Mouse (Mus musculus): Measurements from ENCODE around the gene Hoxb6. TPM values are rescaled to one million over a fixed set of nuclear protein-coding genes. Genes with fewer than 3 reads are reported as not detected.

Gene Hoxb6
- polyA plus RNA-seq, 1 experiment from 2014 or later = not detected

MicroRNAs encoded within 50 kb of the gene (microRNA counts, 519-probe panel; counts per million panel counts)
- microRNA mmu-miR-10a (341 counts per million, percentile 65 among the panel's probes with 10 or more counts), microRNA mmu-miR-196a (341 counts per million, percentile 65 among the panel's probes with 10 or more counts)

Small RNA genes lying within 50 kb of the gene (microRNA-seq; reads per million reads assigned to microRNA genes)
- gene Mir10a (142 reads per million, percentile 51 among the genes with 10 or more reads in this experiment), gene Mir196a-1 (not detected)

Other genes with a start within 250 kb of the Hoxb6 start
- gene Ube2z, start 227.1 kb upstream of the Hoxb6 start, polyA plus RNA-seq (2016; fragmentation: Nextera tagmentation; extraction: Ambion mirVana) = 27.5 TPM in 2 replicates
- gene Atp5g1, start 216.8 kb upstream of the Hoxb6 start, polyA plus RNA-seq (2016; fragmentation: Nextera tagmentation; extraction: Ambion mirVana) = 557 and 584 TPM in 2 replicates
- not detected in 2 replicates for gene Calcoco2, start 180.5 kb upstream of the Hoxb6 start, polyA plus RNA-seq (2016; fragmentation: Nextera tagmentation; extraction: Ambion mirVana)
- not detected in 2 replicates for gene Ttll6, start 158.7 kb upstream of the Hoxb6 start, polyA plus RNA-seq (2016; fragmentation: Nextera tagmentation; extraction: Ambion mirVana)
- not detected in 2 replicates for gene Hoxb13, start 98.2 kb upstream of the Hoxb6 start, polyA plus RNA-seq (2016; fragmentation: Nextera tagmentation; extraction: Ambion mirVana)
- not detected in 2 replicates for gene Hoxb9, start 21.0 kb upstream of the Hoxb6 start, polyA plus RNA-seq (2016; fragmentation: Nextera tagmentation; extraction: Ambion mirVana)
- not detected in 2 replicates for gene Hoxb8, start 10.6 kb upstream of the Hoxb6 start, polyA plus RNA-seq (2016; fragmentation: Nextera tagmentation; extraction: Ambion mirVana)
- gene Hoxb7, start 5.9 kb upstream of the Hoxb6 start, polyA plus RNA-seq (2016; fragmentation: Nextera tagmentation; extraction: Ambion mirVana) = not detected in 2 replicates
- gene Hoxb5, start 10.9 kb downstream of the Hoxb6 start, polyA plus RNA-seq (2016; fragmentation: Nextera tagmentation; extraction: Ambion mirVana) = not detected in 2 replicates
- gene Hoxb4, start 25.8 kb downstream of the Hoxb6 start, polyA plus RNA-seq (2016; fragmentation: Nextera tagmentation; extraction: Ambion mirVana) = not detected in 2 replicates
- gene Hoxb3, start 30.9 kb downstream of the Hoxb6 start, polyA plus RNA-seq (2016; fragmentation: Nextera tagmentation; extraction: Ambion mirVana) = not detected in 2 replicates
- gene Hoxb2, start 58.0 kb downstream of the Hoxb6 start, polyA plus RNA-seq (2016; fragmentation: Nextera tagmentation; extraction: Ambion mirVana) = not detected in 2 replicates
- gene Hoxb1, start 73.3 kb downstream of the Hoxb6 start, polyA plus RNA-seq (2016; fragmentation: Nextera tagmentation; extraction: Ambion mirVana) = 0.07 TPM in 1 of 2 replicates, not detected in the other
- 1.7 and 2.2 TPM in 2 replicates for gene Skap1, start 172.1 kb downstream of the Hoxb6 start, polyA plus RNA-seq (2016; fragmentation: Nextera tagmentation; extraction: Ambion mirVana)